Mouse (Mus musculus) CH12.LX (cell line): ENCODE data around the gene Nol4l. TPM values are rescaled to one million over a fixed set of nuclear protein-coding genes. Genes with fewer than 3 reads are reported as not detected.

Experiments used
- DNase-seq: peaks from one replicate; pipeline ENCODE4 v3.0.0-alpha.2; 2013; ENCODE audit errors: extremely low read depth
- H3K27ac ChIP-seq: 2 replicates; pipeline ENCODE4 v1.5.1; 2012; ENCODE audit warnings: low read depth, mild to moderate bottlenecking, control low read depth, moderate library complexity; ENCODE audit not compliant: insufficient read depth
- H3K27me3 ChIP-seq: replicated peaks from 2 replicates; pipeline ENCODE3; 2012; ENCODE audit warnings: inconsistent platforms
- H3K36me3 ChIP-seq, 2 experiments: replicated peaks in 1 of 2; 2 replicates each; pipeline versions ENCODE3 to v1.6.1; 2012; ENCODE audit warnings: inconsistent platforms in 1 of 2, low read length in 1 of 2, mild to moderate bottlenecking in 1 of 2, mixed read lengths in 1 of 2, moderate library complexity in 1 of 2; ENCODE audit not compliant: control insufficient read depth in 1 of 2, insufficient read depth in 1 of 2
- H3K4me1 ChIP-seq, 2 experiments: 2 replicates each; pipeline ENCODE4 v1.6.1; 2012; ENCODE audit warnings: inconsistent platforms in 1 of 2, moderate library complexity in 1 of 2; ENCODE audit not compliant: insufficient read depth in 2 of 2, control insufficient read depth in 1 of 2
- H3K4me2 ChIP-seq: 2 replicates; pipeline ENCODE4 v1.6.1; 2012; ENCODE audit warnings: low read depth, mild to moderate bottlenecking, control low read depth; ENCODE audit not compliant: poor library complexity, insufficient read depth, severe bottlenecking
- H3K4me3 ChIP-seq, 3 experiments: fragments of 150-350 bp in 1 of 3; sonication (generic) in 1 of 3; replicated peaks in 1 of 3; 2 replicates each; pipeline versions ENCODE3 to v1.5.1; 2011 to 2012; ENCODE audit warnings: low read depth in 2 of 3, low read length in 2 of 3, mild to moderate bottlenecking in 2 of 3, moderate library complexity in 2 of 3, control low read depth in 1 of 3, improper control_type of control experiment in 1 of 3, inconsistent platforms in 1 of 3, mixed read lengths in 1 of 3; ENCODE audit not compliant: poor library complexity in 1 of 3
- H3K79me2 ChIP-seq: replicated peaks from 2 replicates; pipeline ENCODE4 v1.6.1; 2012; ENCODE audit warnings: mild to moderate bottlenecking, moderate library complexity; ENCODE audit not compliant: control insufficient read depth, poor library complexity, insufficient read depth, severe bottlenecking; ENCODE audit errors: extremely low read depth
- H3K9ac ChIP-seq: 2 replicates; pipeline ENCODE4 v1.6.1; 2012; ENCODE audit warnings: low read depth, mild to moderate bottlenecking, control low read depth, moderate library complexity; ENCODE audit not compliant: insufficient read depth
- H3K9me3 ChIP-seq: replicated peaks from 2 replicates; pipeline ENCODE3; 2012; ENCODE audit warnings: low read length, inconsistent platforms, mixed read lengths
- CHD1 ChIP-seq: IDR thresholded peaks from 2 replicates; pipeline ENCODE4 v1.6.1; 2012; ENCODE audit warnings: low read depth, low read length, improper control_type of control experiment, inconsistent platforms
- CHD2 ChIP-seq: IDR thresholded peaks from 2 replicates; pipeline ENCODE4 v1.6.1; 2011; ENCODE audit warnings: low read length, improper control_type of control experiment
- E2F4 ChIP-seq: IDR thresholded peaks from 2 replicates; pipeline ENCODE4 v1.6.1; 2011; ENCODE audit warnings: low read depth, low read length, improper control_type of control experiment; ENCODE audit not compliant: insufficient replicate concordance
- EP300 ChIP-seq: IDR thresholded peaks from 2 replicates; pipeline ENCODE4 v1.6.1; 2011; ENCODE audit warnings: low read length, improper control_type of control experiment
- ETS1 ChIP-seq: conservative IDR thresholded peaks from 2 replicates; pipeline ENCODE4 v1.6.1; 2012; ENCODE audit warnings: low read depth, mild to moderate bottlenecking, inconsistent platforms, low read length, improper control_type of control experiment, moderate library complexity
- HCFC1 ChIP-seq: IDR thresholded peaks from 2 replicates; pipeline ENCODE4 v1.6.1; 2012; ENCODE audit warnings: low read depth, mild to moderate bottlenecking, inconsistent platforms, low read length, improper control_type of control experiment
- KAT2A ChIP-seq: IDR thresholded peaks from 2 replicates; pipeline ENCODE4 v1.6.1; 2012; ENCODE audit warnings: low read length, improper control_type of control experiment, inconsistent platforms; ENCODE audit not compliant: insufficient replicate concordance
- MAFK ChIP-seq: IDR thresholded peaks from 2 replicates; pipeline ENCODE4 v1.6.1; 2011; ENCODE audit warnings: low read length, improper control_type of control experiment; ENCODE audit not compliant: insufficient replicate concordance
- MAX ChIP-seq: IDR thresholded peaks from 2 replicates; pipeline ENCODE4 v1.6.1; 2011; ENCODE audit warnings: low read length, improper control_type of control experiment
- MAZ ChIP-seq: IDR thresholded peaks from 2 replicates; pipeline ENCODE4 v1.6.1; 2012; ENCODE audit warnings: low read depth, mild to moderate bottlenecking, inconsistent platforms, low read length, improper control_type of control experiment, moderate library complexity
- MXI1 ChIP-seq: IDR thresholded peaks from 2 replicates; pipeline ENCODE4 v1.6.1; 2011; ENCODE audit warnings: mild to moderate bottlenecking, low read depth, low read length, improper control_type of control experiment
- NRF1 ChIP-seq: IDR thresholded peaks from 2 replicates; pipeline ENCODE4 v1.6.1; 2014; ENCODE audit warnings: low read depth, mild to moderate bottlenecking, inconsistent platforms, low read length, improper control_type of control experiment, moderate library complexity
- POLR2A ChIP-seq: IDR thresholded peaks from 2 replicates; pipeline ENCODE4 v1.6.1; 2011; ENCODE audit warnings: low read depth, mild to moderate bottlenecking, improper control_type of control experiment, low read length
- RAD21 ChIP-seq: IDR thresholded peaks from 2 replicates; pipeline ENCODE4 v1.6.1; 2011; ENCODE audit warnings: low read depth, mild to moderate bottlenecking, low read length, improper control_type of control experiment, moderate library complexity
- SIN3A ChIP-seq: IDR thresholded peaks from 2 replicates; pipeline ENCODE4 v1.6.1; 2012; ENCODE audit warnings: low read length, improper control_type of control experiment, inconsistent platforms
- SMC3 ChIP-seq: IDR thresholded peaks from 2 replicates; pipeline ENCODE4 v1.6.1; 2011; ENCODE audit warnings: low read depth, low read length, improper control_type of control experiment
- UBTF ChIP-seq: IDR thresholded peaks from 2 replicates; pipeline ENCODE4 v1.6.1; 2012; ENCODE audit warnings: low read depth, mild to moderate bottlenecking, inconsistent platforms, low read length, improper control_type of control experiment, moderate library complexity
- USF1 ChIP-seq: IDR thresholded peaks from 2 replicates; pipeline ENCODE4 v1.6.1; 2014; ENCODE audit warnings: low read depth, mild to moderate bottlenecking, inconsistent platforms, low read length, improper control_type of control experiment
- ZKSCAN1 ChIP-seq: IDR thresholded peaks from 2 replicates; pipeline ENCODE4 v1.6.1; 2012; ENCODE audit warnings: low read depth, inconsistent platforms, low read length, improper control_type of control experiment, borderline replicate concordance
- dilution Hi-C: fragments of 300-500 bp; cut with MboI; formaldehyde crosslinking; loops from 2 replicates; pipeline ENCODE4 v1.14.3; 2020; ENCODE audit warnings: low sequenced_read_pairs; ENCODE audit not compliant: extremely low pct_unique_long_range_greater_than_20kb, extremely low pct_ligation_motif_present
- in situ Hi-C: fragments of 300-500 bp; cut with MboI; formaldehyde crosslinking; loops from 3 replicates; pipeline ENCODE4 v1.14.3; 2019; ENCODE audit warnings: low sequenced_read_pairs, low pct_ligation_motif_present, low pct_unique_long_range_greater_than_20kb, mixed read lengths
- polyA plus RNA-seq: library from polyadenylated mRNA; unstranded; fragments of >175 nt; gene quantifications from 2 replicates; pipeline ENCODE4 v1.2.1, GENCODE M21; 2012; ENCODE audit warnings: low read depth; ENCODE audit not compliant: insufficient read length
- total RNA-seq, 2 experiments: library from RNA; depleted of rRNA; stranded (reverse); fragments of 300-350 nt in 1 of 2; fragments of >200 nt in 1 of 2; gene quantifications; 2 replicates each; pipeline ENCODE4 v1.2.3; 2012 to 2014

Nol4l gene
- total and polyA plus RNA-seq, 3 experiments = 1.3 to 3.7 (median 3.5) TPM

DNA sequence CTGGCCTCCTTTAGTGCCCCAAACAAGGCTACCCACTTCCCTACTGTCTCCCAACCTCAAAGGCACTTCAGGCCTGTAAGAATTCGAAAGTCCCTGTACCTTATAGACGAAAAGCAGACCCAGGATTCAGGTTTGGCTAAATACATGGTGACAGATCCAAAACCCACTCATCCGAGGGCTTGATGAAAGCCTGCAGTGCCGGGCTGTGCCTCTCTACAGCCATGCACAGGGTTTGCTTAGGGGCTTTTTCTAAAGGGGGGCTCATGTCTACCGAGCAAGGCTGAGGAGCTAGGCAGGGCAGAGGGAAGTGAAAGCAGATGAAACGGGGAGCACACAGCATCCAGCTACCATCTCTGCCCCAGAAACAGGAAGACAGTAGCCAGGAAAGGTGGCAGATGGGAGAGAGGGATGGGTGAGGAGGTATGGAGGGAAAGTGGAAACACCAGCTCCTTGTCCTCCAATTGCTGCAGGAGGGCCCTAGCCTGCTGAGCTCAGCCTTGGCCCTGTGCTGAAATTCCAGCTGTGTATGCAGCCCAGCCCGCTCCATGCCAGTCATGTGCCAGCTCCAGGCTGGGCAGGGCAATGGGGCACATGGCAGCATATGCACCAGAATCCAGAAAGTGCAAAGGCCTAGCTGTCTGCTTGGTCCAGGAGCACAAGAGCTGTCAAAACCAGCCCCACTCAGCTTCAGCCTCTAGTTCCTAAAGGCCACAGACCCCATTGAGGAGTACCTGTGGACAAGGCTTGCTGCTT, 48.5 kb downstream of the Nol4l start:
- no peak overlapping the region for H3K27ac ChIP-seq
- no peaks in the 10 kb centered on the region for H3K9me3 ChIP-seq
- H3K4me2 ChIP-seq = no peak overlapping the region
- no peak overlapping the region for H3K9ac ChIP-seq
- no peak overlapping the region for H3K4me3 ChIP-seq
- in situ Hi-C loops (no loop called here), dilution Hi-C loops (no loop called here)
- DNase-seq = no peak
- H3K4me1 ChIP-seq = peaks cover 3 to 12% of the 10 kb centered on the region in 2 experiments; a peak in 3 of 4 replicates
- H3K36me3 ChIP-seq = peaks cover 2 to 36% of the 10 kb centered on the region in 2 experiments
- no peak for TF ChIP-seq MAZ
- TF ChIP-seq MXI1 = no peak
- TF ChIP-seq ETS1 = no peak
- TF ChIP-seq MAFK = no peak
- TF ChIP-seq E2F4 = no peak
- no peak for TF ChIP-seq SMC3
- no peak for TF ChIP-seq KAT2A
- TF ChIP-seq RAD21 = no peak
- TF ChIP-seq NRF1 = no peak
- no peak for TF ChIP-seq ZKSCAN1
- no peak for TF ChIP-seq CHD2
- no peak for TF ChIP-seq EP300
- no peak for TF ChIP-seq MAX
- TF ChIP-seq POLR2A = no peak
- TF ChIP-seq HCFC1 = no peak
- no peak for TF ChIP-seq SIN3A
- TF ChIP-seq CHD1 = no peak
- TF ChIP-seq USF1 = no peak
- H3K27me3 ChIP-seq = no peaks in the 10 kb centered on the region
- H3K79me2 ChIP-seq = no peaks in the 10 kb centered on the region

DNA sequence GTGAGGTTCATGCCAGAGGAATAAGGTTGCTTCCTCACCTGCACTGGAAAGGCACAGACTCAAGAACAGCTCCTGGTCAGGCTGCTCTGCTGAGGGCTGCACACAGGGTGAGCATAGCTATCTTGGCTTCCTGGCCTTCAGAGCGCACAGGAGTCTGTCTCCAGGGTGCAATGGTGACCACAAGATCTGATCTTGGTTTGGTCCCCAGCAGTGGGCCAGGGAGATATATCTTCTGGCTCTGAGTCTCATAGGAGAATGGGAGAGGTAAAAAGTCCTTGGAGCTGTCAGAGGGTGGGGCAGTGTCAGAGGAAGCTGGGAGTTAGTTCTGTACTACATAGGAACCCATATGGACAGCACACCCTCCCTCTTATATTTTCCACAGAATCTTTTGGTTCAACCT, 50.3 kb downstream of the Nol4l start:
- no peak for DNase-seq
- in situ Hi-C loops = no loop called here
- Histone ChIP-seq H3K79me2 (no peaks in the 10 kb centered on the region), H3K27me3 (no peaks in the 10 kb centered on the region), H3K9ac (no peak overlapping the region), H3K9me3 (no peaks in the 10 kb centered on the region), H3K36me3 (peaks cover 2 to 43% of the 10 kb centered on the region in 2 experiments), H3K4me1 (peaks cover 3 to 23% of the 10 kb centered on the region in 2 experiments; a peak in 3 of 4 replicates), H3K4me2 (no peak overlapping the region), H3K27ac (no peak overlapping the region), H3K4me3 (no peak overlapping the region)
- TF ChIP-seq UBTF = no peak
- dilution Hi-C loops = no loop called here
